Mouse (Mus musculus): ENCODE measurements at regions not wholly inside any gene's neighbourhood (a gene's known extent, or its start where the extent isn't known, plus 50 kb on each side); places are given as distances from the start of the nearest gene placed in this dataset.

DNA sequence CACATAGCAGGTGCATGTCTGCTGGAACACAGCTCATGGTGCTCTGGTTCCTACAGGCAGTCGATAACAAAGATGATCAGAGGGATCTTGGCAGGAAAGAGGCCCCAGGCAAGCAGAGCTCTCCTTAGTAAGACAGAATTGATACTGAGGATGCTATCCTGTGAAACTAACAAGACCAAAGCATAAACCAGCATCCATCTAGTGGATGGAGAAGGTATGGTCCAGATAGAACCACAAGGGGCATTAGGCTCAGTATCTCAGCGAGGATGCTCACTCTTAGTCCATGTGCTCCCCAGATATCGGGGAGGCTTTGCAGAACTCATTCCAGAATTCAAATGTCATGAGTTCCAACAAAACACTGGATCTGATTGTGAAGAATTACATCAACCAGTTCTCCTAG, 162.1 kb upstream of the Runx1 start:
- no peak for TF ChIP-seq POLR2A (IDR thresholded peaks at IDR 0.05; ENCODE audit: low read depth, low read length)
- no peak for TF ChIP-seq CTCF (conservative IDR thresholded peaks at IDR 0.05; ENCODE audit: insufficient read depth, insufficient read length, low read depth, low read length)

Measured in kidney, adult 2 months (tissue).